Mouse (Mus musculus): Measurements from ENCODE around the gene Zswim2.

GRCm38 (mm10) chr2:83941378-83941777 lies 350 bp upstream of the Zswim2 start:
- TF ChIP-seq CTCF (IDR thresholded peaks at IDR 0.05) (no peak), EP300 (IDR thresholded peaks at IDR 0.05) (no peak)
